ENCODE assay signal across 36 mouse cellular contexts in genomic region chr10:127572281-127572680, GRCm38 (mm10). TPM values are rescaled to one million over a fixed set of nuclear protein-coding genes. Genes with fewer than 3 reads are reported as not detected.
"Had no signal": no experiment of that assay in that cellular context is flagged by ENCODE, and none has a peak within 500 bp of the region (broad histone marks: within the 10 kb centered on the region; RNA-seq: fewer than 3 reads in every experiment).

No protein-coding gene starts in this region.

- H3K4me3 ChIP-seq: heart, embryonic 10.5 days; heart, embryonic 12.5 days; heart, embryonic 13.5 days; heart, embryonic 15.5 days; hindbrain, embryonic 10.5 days; hindbrain, embryonic 12.5 days; hindbrain, embryonic 13.5 days; hindbrain, embryonic 15.5 days; intestine, embryonic 15.5 days; kidney, embryonic 15.5 days; layer of hippocampus, adult 2 months had no signal

- H3K27me3 ChIP-seq: heart, embryonic 12.5 days; heart, embryonic 13.5 days; heart, embryonic 15.5 days; hindbrain, embryonic 12.5 days; hindbrain, embryonic 13.5 days; hindbrain, embryonic 15.5 days; intestine, embryonic 15.5 days; kidney, embryonic 15.5 days had no signal

- H3K4me2 ChIP-seq: heart, embryonic 11.5 days; heart, embryonic 12.5 days; heart, embryonic 13.5 days; heart, embryonic 15.5 days; hindbrain, embryonic 12.5 days; hindbrain, embryonic 13.5 days; hindbrain, embryonic 14.5 days; hindbrain, embryonic 15.5 days; intestine, embryonic 15.5 days; kidney, embryonic 15.5 days had no signal

- H3K9ac ChIP-seq: heart, embryonic 12.5 days; heart, embryonic 13.5 days; heart, embryonic 15.5 days; hindbrain, embryonic 12.5 days; hindbrain, embryonic 13.5 days; hindbrain, embryonic 14.5 days; hindbrain, embryonic 15.5 days; intestine, embryonic 15.5 days; kidney, embryonic 15.5 days had no signal

- H3K9me3 ChIP-seq: heart, embryonic 10.5 days; heart, embryonic 12.5 days; heart, embryonic 13.5 days; heart, embryonic 15.5 days; hindbrain, embryonic 10.5 days; hindbrain, embryonic 12.5 days; hindbrain, embryonic 13.5 days; hindbrain, embryonic 15.5 days; intestine, embryonic 15.5 days; kidney, embryonic 15.5 days had no signal

- ATAC-seq: hindbrain, embryonic 16.5 days; hindbrain, postnatal 0 days; inflammation-experienced regulatory T-cells, adult 6 months; intestine, embryonic 15.5 days; intestine, embryonic 16.5 days; intestine, postnatal 0 days had no signal

- H3K4me1 ChIP-seq: hindbrain, embryonic 10.5 days; hindbrain, embryonic 12.5 days; hindbrain, embryonic 13.5 days; hindbrain, embryonic 15.5 days had no signal

- DNase-seq: heart, postnatal 10 days; heart, postnatal 14 days; heart, postnatal 36 days; heart, postnatal 4 days; kidney, adult 11 months; kidney, adult 18-20 months; kidney, adult 2 months; kidney, adult 8-10 months; kidney, adult 9 months; kidney, postnatal 10 days; kidney, postnatal 14 days; kidney, postnatal 25 days; kidney, postnatal 36 days; kidney, postnatal 4 days; layer of hippocampus, adult 9-11 months; layer of hippocampus, postnatal 36 days had no signal

- H3K27ac ChIP-seq: heart, embryonic 10.5 days; heart, embryonic 13.5 days; heart, embryonic 15.5 days; hindbrain, embryonic 10.5 days; hindbrain, embryonic 12.5 days; hindbrain, embryonic 13.5 days; hindbrain, embryonic 14.5 days; hindbrain, embryonic 15.5 days; hindbrain, postnatal 0 days; intestine, embryonic 15.5 days; kidney, embryonic 15.5 days; kidney, postnatal 0 days; layer of hippocampus, adult 2 months had no signal

RNA-seq across cellular contexts. Expression of gene Nxph4, which starts 37.9 kb away (rescaled TPM):
- total RNA-seq: hematopoietic stem cell, adult 5-6 weeks had no signal
- polyA plus RNA-seq: inflammation-experienced regulatory T-cells, adult 6 months had no signal

RNA-seq across cellular contexts. Expression of gene Ndufa4l2, which starts 57.5 kb away (rescaled TPM):
- total RNA-seq: hematopoietic stem cell, adult 5-6 weeks had no signal
- polyA plus RNA-seq: inflammation-experienced regulatory T-cells, adult 6 months had no signal
